Mouse (Mus musculus): Measurements from ENCODE around the gene Eda.
"Not testable (repeated sequence)": the region's sequence is repeated elsewhere in the genome, so short reads cannot be mapped to it uniquely, and the experiment has no call there.

The Eda gene

GRCm38 (mm10) chrX:100409245-100409644 is 433.8 kb downstream of the Eda start:
- no peak for DNase-seq (ENCODE audit: low read depth, low spot score)

- DNase-seq (ENCODE audit: low read depth, low spot score): no peak
Measured at GRCm38 (mm10) chrX:100428693-100429092, 453.3 kb downstream of the Eda start, which contains the start of gene Otud6a. Gene Otud6a, plus strand, starts transcription at chrX:100429013.

- peak; percentile 1 for DNase-seq (ENCODE audit: low read depth, low spot score)
Measured at GRCm38 (mm10) chrX:100432311-100432710, 456.9 kb downstream of the Eda start.

GRCm38 (mm10) chrX:100442617-100443016 is 467.2 kb downstream of the Eda start, which contains the start of gene Awat2:
Gene Awat2, minus strand, starts transcription at chrX:100442717.
- DNase-seq (ENCODE audit: low read depth, low spot score): not testable (repeated sequence)

GRCm38 (mm10) chrX:100443532-100443931 is 468.1 kb downstream of the Eda start:
- DNase-seq (ENCODE audit: low read depth, low spot score): no peak

Measured in forelimb bud, embryonic 11.5 days (tissue).